Mouse (Mus musculus) gastrocnemius, postnatal 36 days (tissue): ENCODE results near the gene Unc93b1. TPM values are rescaled to one million over a fixed set of nuclear protein-coding genes. Genes with fewer than 3 reads are reported as not detected.
A peak's percentile ranks its signal among the peaks of the same experiment; 100 is the strongest.
"Not testable (repeated sequence)": the region's sequence is repeated elsewhere in the genome, so short reads cannot be mapped to it uniquely, and the experiment has no call there.

ENCODE experiments used
- DNase-seq, 2 experiments: peaks; one replicate each; pipeline ENCODE4 v3.0.0; 2022
- intact Hi-C: fragments of 180-260 bp; cut with DNase I; formaldehyde crosslinking; loops from one replicate; pipeline ENCODE4 v1.15.1; 2025
- total RNA-seq, 2 experiments: library from RNA; stranded (reverse); gene quantifications; 2 replicates each; pipeline ENCODE4 v1.2.3; 2021

Unc93b1 gene
- total RNA-seq, 2 experiments from 2014 or later, result 5.1 to 7.7 TPM

GRCm38 (mm10) chr19:3974608-3975007, 39.6 kb downstream of the Unc93b1 start:
- DNase-seq, intact Hi-C loops: not testable (repeated sequence)

- no peak for DNase-seq
- intact Hi-C loops, result no loop called here
These were observed 40.9 kb downstream of the Unc93b1 start for GRCm38 (mm10) chr19:3975866-3976265.

- intact Hi-C loops, result loop anchor here (5.0 kb wide), 2 partner anchors 33 to 188 kb away; no protein-coding TSS in a partner anchor
- DNase-seq, result peak in 1 of 2 experiments; percentile 79
These were observed 45.3 kb downstream of the Unc93b1 start for GRCm38 (mm10) chr19:3980309-3980708.

GRCm38 (mm10) chr19:3980917-3981316, 45.9 kb downstream of the Unc93b1 start:
- intact Hi-C loops, result loop anchor here (5.0 kb wide), 2 partner anchors 34 to 189 kb away; no protein-coding TSS in a partner anchor
- no peak for DNase-seq

- no peak for DNase-seq
- intact Hi-C loops, result loop anchor here (5.0 kb wide), 2 partner anchors 36 to 191 kb away; no protein-coding TSS in a partner anchor
These were observed 48.7 kb downstream of the Unc93b1 start for GRCm38 (mm10) chr19:3983527-3984200.

- intact Hi-C loops, result no loop called here
- DNase-seq, result no peak
These were observed 50.3 kb downstream of the Unc93b1 start for GRCm38 (mm10) chr19:3985261-3985681.

GRCm38 (mm10) chr19:3986334-3986733, 51.3 kb downstream of the Unc93b1 start, which contains the start of gene Acy3:
TSS of gene Acy3 (plus strand) at chr19:3986570.
- DNase-seq, result peak; percentile 73 to 83
- intact Hi-C loops, result no loop called here

- DNase-seq, result no peak
- intact Hi-C loops, result no loop called here
These were observed 53.1 kb downstream of the Unc93b1 start for GRCm38 (mm10) chr19:3988066-3988465.

- DNase-seq, result no peak
- intact Hi-C loops, result no loop called here
These were observed 53.8 kb downstream of the Unc93b1 start for GRCm38 (mm10) chr19:3988750-3989149.

GRCm38 (mm10) chr19:3990804-3991203, 55.8 kb downstream of the Unc93b1 start:
- no peak for DNase-seq
- intact Hi-C loops, result no loop called here

- intact Hi-C loops, result no loop called here
- no peak for DNase-seq
These were observed 56.6 kb downstream of the Unc93b1 start for GRCm38 (mm10) chr19:3991562-3991961.

GRCm38 (mm10) chr19:3991966-3992365, 57.0 kb downstream of the Unc93b1 start:
- no peak for DNase-seq
- intact Hi-C loops, result no loop called here

- intact Hi-C loops, result no loop called here
- no peak for DNase-seq
These were observed 57.4 kb downstream of the Unc93b1 start, which contains the start of gene Tbx10 for GRCm38 (mm10) chr19:3992416-3992815. TSS of gene Tbx10 (plus strand) at chr19:3992752.

GRCm38 (mm10) chr19:3994932-3995331, 59.9 kb downstream of the Unc93b1 start:
- intact Hi-C loops, result no loop called here
- no peak for DNase-seq

- no peak for DNase-seq
- intact Hi-C loops, result no loop called here
These were observed 60.5 kb downstream of the Unc93b1 start for GRCm38 (mm10) chr19:3995505-3995904.

GRCm38 (mm10) chr19:3996106-3996505, 61.1 kb downstream of the Unc93b1 start:
- intact Hi-C loops, result no loop called here
- no peak for DNase-seq

GRCm38 (mm10) chr19:3996747-3997146, 61.8 kb downstream of the Unc93b1 start:
- no peak for DNase-seq
- intact Hi-C loops, result no loop called here

- intact Hi-C loops, result no loop called here
- DNase-seq, result no peak
These were observed 62.2 kb downstream of the Unc93b1 start for GRCm38 (mm10) chr19:3997231-3997630.

GRCm38 (mm10) chr19:3998335-3998734, 63.3 kb downstream of the Unc93b1 start:
- intact Hi-C loops, result no loop called here
- DNase-seq, result no peak
